Mouse (Mus musculus) left cerebral cortex, postnatal 25 days (tissue): ENCODE data around the gene Cutc. TPM values are rescaled to one million over a fixed set of nuclear protein-coding genes. Genes with fewer than 3 reads are reported as not detected.

Source experiments
- DNase-seq, 2 experiments: peaks; one replicate each; pipeline ENCODE4 v3.0.0; 2022; ENCODE audit warnings: low spot score in 2 of 2, mixed read lengths in 1 of 2
- intact Hi-C: fragments of 180-260 bp; cut with DNase I; formaldehyde crosslinking; loops from one replicate; pipeline ENCODE4 v1.15.1; 2025
- total RNA-seq, 2 experiments: library from RNA; stranded (reverse); gene quantifications; 2 replicates each; pipeline ENCODE4 v1.2.3; 2021

The Cutc gene
- total RNA-seq, 2 experiments from 2014 or later, result 5.7 to 6.1 TPM

- intact Hi-C loops, result no loop called here
- DNase-seq, result no peak
These were observed 33.6 kb downstream of the Cutc start for GRCm38 (mm10) chr19:43786249-43787026.

DNA sequence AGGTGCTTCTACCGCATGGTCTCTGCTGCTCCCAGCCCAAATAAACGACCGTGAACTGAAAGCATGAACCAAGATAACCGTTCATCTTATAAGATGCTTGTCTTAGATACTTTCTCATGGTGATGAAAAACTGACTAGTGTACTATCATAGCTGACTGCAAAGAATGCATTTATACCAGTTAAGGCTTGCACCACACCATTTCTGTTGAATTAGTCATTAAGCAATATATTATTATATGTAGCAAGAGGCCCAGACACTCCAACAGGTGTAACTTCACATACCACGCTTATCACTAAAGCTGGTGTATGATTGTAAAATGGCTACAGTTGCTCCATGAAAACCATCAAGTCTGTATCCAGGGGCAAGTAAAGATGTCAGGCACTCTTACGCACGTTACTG, 37.0 kb downstream of the Cutc start:
- intact Hi-C loops, result no loop called here
- DNase-seq, result no peak

- DNase-seq, result no peak
- intact Hi-C loops, result no loop called here
These were observed 39.7 kb downstream of the Cutc start for GRCm38 (mm10) chr19:43792537-43792936.

DNA sequence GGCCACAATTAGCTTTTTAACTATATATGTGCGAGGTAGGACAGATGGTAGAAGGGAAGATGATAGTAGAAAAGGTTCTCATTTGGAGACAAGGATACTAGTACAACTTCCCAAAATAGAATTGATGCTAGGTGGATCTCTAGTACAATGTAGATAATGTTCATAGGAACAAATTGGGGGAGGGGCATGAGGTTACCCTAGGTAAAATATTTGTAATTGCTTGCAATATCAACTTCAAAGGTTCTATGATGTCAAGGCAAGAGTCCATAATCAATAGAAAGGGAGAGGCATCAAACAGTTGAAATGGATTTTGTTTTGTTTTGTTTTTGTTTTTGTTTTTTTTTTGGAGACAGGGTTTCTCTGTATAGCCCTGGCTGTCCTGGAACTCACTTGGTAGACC, 41.2 kb downstream of the Cutc start:
- no peak for DNase-seq

DNA sequence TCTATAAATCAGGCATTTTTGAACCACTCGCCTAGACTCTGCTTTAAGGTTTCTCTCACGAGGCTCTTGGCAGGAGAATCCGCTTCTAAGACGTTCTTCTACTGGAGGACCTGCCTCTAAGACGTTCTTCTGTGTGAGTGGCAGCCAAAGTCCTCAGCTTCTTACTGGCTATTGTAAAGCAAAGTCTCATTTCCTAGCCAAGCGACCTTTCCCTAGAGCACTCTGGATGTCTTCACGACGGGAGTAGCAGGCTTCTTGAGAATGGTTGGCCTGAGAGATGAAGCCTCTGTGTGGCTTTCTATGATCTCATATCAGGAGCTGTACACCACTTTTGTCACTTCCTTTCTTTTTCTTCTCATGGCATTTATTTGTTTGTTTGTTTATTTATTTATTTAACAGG, 42.7 kb downstream of the Cutc start:
- no peak for DNase-seq
- intact Hi-C loops, result no loop called here

More for the DNA sequence above, 41.2 kb downstream of the Cutc start:
- intact Hi-C loops, result no loop called here

- no peak for DNase-seq
- intact Hi-C loops, result no loop called here
These were observed 44.4 kb downstream of the Cutc start for GRCm38 (mm10) chr19:43797216-43797615.

DNA sequence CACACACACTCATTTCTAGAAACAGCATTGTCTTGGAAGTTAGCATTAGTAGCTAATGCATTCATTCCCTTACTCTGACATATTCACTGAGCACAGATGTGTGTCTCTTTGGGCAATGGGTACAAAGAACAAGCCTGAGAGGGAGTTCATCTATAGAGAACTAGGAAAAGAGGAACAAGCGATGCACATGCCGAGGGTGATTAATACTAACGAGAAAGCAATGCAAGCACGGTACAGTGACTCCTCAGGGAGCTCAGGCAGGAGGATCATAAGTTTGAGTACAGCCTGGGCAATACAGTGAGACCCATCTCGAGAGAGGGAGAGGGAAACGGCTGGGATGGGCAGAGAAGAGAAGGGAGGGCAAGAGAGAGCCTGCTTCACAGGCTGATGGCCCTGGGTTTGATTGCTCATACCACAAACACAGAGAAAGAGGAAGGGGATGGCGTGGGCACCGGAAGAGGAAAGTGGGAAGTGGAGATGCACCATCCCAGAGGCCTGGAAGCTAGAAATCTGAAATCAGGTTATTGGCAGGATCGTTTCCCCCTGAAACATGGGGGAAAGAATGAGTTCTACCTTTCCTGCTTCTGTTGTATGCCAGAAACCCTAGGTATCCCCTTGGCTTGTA, 48.7 kb downstream of the Cutc start:
- intact Hi-C loops, result no loop called here
- no peak for DNase-seq

GRCm38 (mm10) chr19:43803866-43804265, 51.1 kb downstream of the Cutc start:
- no peak for DNase-seq
- intact Hi-C loops, result no loop called here

DNA sequence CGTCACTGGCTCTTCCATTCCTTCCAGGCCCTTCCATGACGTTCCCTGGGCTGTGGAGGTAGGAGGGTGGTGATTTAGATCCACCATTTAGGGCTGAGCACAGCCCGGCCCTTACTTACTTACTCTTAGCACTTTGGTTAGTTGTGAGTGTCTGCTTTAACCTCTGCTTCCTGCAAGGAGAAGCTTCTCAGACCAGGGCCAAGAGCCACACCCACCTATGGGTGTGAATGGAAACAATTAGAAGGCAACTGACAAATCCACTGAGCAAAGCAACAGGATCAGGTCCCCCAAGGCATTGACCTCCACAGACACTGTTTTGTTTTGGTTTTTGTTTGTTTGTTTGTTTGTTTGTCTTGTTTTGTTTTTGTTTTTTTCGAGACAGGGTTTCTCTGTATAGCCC, 56.5 kb downstream of the Cutc start:
- intact Hi-C loops, result no loop called here
- DNase-seq, result no peak

DNA sequence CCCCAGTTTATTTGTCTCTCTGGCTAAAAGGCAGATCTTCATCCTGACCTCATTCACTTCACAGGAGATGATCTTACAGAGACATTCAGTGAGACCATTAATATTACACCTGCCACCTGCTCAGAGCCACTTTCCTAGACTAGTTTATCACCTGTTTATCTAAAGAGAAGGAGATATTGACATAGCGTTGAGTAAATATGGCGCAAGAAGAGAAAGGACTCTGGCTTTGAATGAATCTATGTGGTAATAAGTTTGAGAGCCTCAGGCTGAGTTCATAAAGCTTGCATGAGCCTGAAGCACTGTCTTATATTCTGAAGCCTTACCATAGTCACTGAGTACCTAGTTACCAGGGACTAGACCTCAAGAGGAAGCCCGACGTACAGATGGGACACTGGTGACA, 58.6 kb downstream of the Cutc start:
- intact Hi-C loops, result no loop called here
- no peak for DNase-seq

GRCm38 (mm10) chr19:43813315-43813714, 60.5 kb downstream of the Cutc start:
- intact Hi-C loops, result no loop called here
- no peak for DNase-seq

GRCm38 (mm10) chr19:43815661-43816414, 63.0 kb downstream of the Cutc start:
- DNase-seq, result peak; percentile 11 to 55
- intact Hi-C loops, result no loop called here

Other genes starting within 250 kb of the Cutc start
- gene Got1, start 228.4 kb upstream of the Cutc start, total RNA-seq, result 100 to 1,000 TPM; 340 to 351 TPM
- gene Nkx2-3, start 140.7 kb upstream of the Cutc start, total RNA-seq, result not detected
- 10 to 100 TPM; 35.8 to 36.6 TPM for gene Slc25a28, start 78.1 kb upstream of the Cutc start, total RNA-seq
- 10 to 100 TPM; 20.3 to 24.0 TPM for gene Entpd7, start 63.3 kb upstream of the Cutc start, total RNA-seq
- 10 to 100 TPM; 14.1 to 22.3 TPM for gene Cox15, start within 50 bp of the Cutc start, total RNA-seq
- gene Abcc2, start 29.2 kb downstream of the Cutc start, total RNA-seq, result under 1 TPM; 0.07 to 0.09 TPM
- 10 to 100 TPM in 1 of 2 experiments, 1 to 10 TPM in 1; 10.0 to 13.3 TPM for gene Dnmbp, start 187.2 kb downstream of the Cutc start, total RNA-seq
- under 1 TPM; 0.18 to 0.43 TPM for gene Cpn1, start 233.6 kb downstream of the Cutc start, total RNA-seq